Mouse (Mus musculus) kidney, postnatal 0 days (tissue): Measurements from ENCODE around the gene Sirt4. TPM values are rescaled to one million over a fixed set of nuclear protein-coding genes. Genes with fewer than 3 reads are reported as not detected.

Experiments
- ATAC-seq: fragments of 200-750 bp; cut with Nextera tagmentation; replicated peaks from 2 replicates; pipeline ENCODE4 v1.8.0; 2017; ENCODE audit warnings: low read depth, moderate number of reproducible peaks, moderate TSS enrichment, moderate library complexity; ENCODE audit not compliant: low FRiP score
- DNase-seq: peaks from one replicate; pipeline ENCODE4 v3.0.0-alpha.2; 2016; ENCODE audit warnings: low spot score
- H3K27ac ChIP-seq: fragments of 300-500 bp; sonication (generic); 2 replicates; pipeline ENCODE4 v1.5.1; 2014; ENCODE audit warnings: mild to moderate bottlenecking
- H3K27me3 ChIP-seq: fragments of 300-500 bp; sonication (generic); 2 replicates; pipeline ENCODE4 v1.6.1; 2014; ENCODE audit warnings: low read length, mixed read lengths; ENCODE audit not compliant: insufficient read depth
- H3K36me3 ChIP-seq: fragments of 300-500 bp; sonication (generic); 2 replicates; pipeline ENCODE4 v1.6.1; 2014; ENCODE audit warnings: low read length, mixed read lengths; ENCODE audit not compliant: insufficient read depth
- H3K4me1 ChIP-seq: fragments of 300-500 bp; sonication (generic); replicated peaks from 2 replicates; pipeline ENCODE4 v1.6.1; 2014; ENCODE audit warnings: antibody characterized with exemption, low read length, mixed read lengths; ENCODE audit not compliant: insufficient read depth
- H3K4me2 ChIP-seq: fragments of 300-500 bp; sonication (generic); 2 replicates; pipeline ENCODE4 v1.6.1; 2014; ENCODE audit warnings: mild to moderate bottlenecking, low read length, moderate library complexity, mixed read lengths
- H3K4me3 ChIP-seq: fragments of 300-500 bp; sonication (generic); replicated peaks from 2 replicates; pipeline ENCODE4 v1.5.1; 2014; ENCODE audit warnings: low read depth, low read length
- H3K9ac ChIP-seq: fragments of 300-500 bp; sonication (generic); 2 replicates; pipeline ENCODE4 v1.6.1; 2014; ENCODE audit warnings: low read depth, low read length
- H3K9me3 ChIP-seq: fragments of 300-500 bp; sonication (generic); replicated peaks from 2 replicates; pipeline ENCODE4 v1.6.1; 2016; ENCODE audit warnings: low read length, inconsistent platforms, mixed read lengths
- CTCF ChIP-seq: IDR thresholded peaks from 2 replicates; pipeline ENCODE4 v1.5.1; 2016; ENCODE audit warnings: antibody characterized with exemption, low read depth, mild to moderate bottlenecking, moderate library complexity
- WGBS: fragments of 180-500 bp; shearing (Covaris S2); extraction: QIAGEN DNeasy Blood & Tissue Kit; methylation state at CpG from one replicate; pipeline ENCODE4 v1.1.7; 2014; 5-methylcytosine and 5-hydroxymethylcytosine counted together
- polyA plus RNA-seq: library from polyadenylated mRNA; unstranded; fragments of >200 nt; fragmentation: Nextera tagmentation; extraction: Ambion mirVana; gene quantifications from 2 replicates; pipeline ENCODE4 v1.2.1, GENCODE M21; 2015

Gene Sirt4
- polyA plus RNA-seq, 1 experiment from 2014 or later, result 19.6 TPM

- H3K27ac ChIP-seq, result no peak overlapping the region
- H3K36me3 ChIP-seq, result peaks cover 14% of the 10 kb centered on the region; the same call in 1 of the 2 replicates
- no peak overlapping the region for H3K4me3 ChIP-seq
- H3K27me3 ChIP-seq, result no peaks in the 10 kb centered on the region
- WGBS, result 31% methylated on average over 14 of the region's 14 CpGs
- ATAC-seq (no peak; the same call in 1 of the 2 replicates), DNase-seq (peak; percentile 89)
- H3K9me3 ChIP-seq, result no peaks in the 10 kb centered on the region
- TF ChIP-seq CTCF, result peak; percentile 87
- H3K4me2 ChIP-seq, result no peak overlapping the region
- H3K9ac ChIP-seq, result no peak overlapping the region
- H3K4me1 ChIP-seq, result peaks cover under 1% of the 10 kb centered on the region; the same call in 1 of the 2 replicates
Measured at GRCm38 (mm10) chr5:115441205-115441849, 43.2 kb downstream of the Sirt4 start.

GRCm38 (mm10) chr5:115438667-115439066, 45.9 kb downstream of the Sirt4 start:
- Histone ChIP-seq H3K36me3 (peaks cover 6% of the 10 kb centered on the region; the same call in 1 of the 2 replicates), H3K4me2 (no peak overlapping the region), H3K27ac (no peak overlapping the region), H3K4me3 (no peak overlapping the region), H3K27me3 (no peaks in the 10 kb centered on the region), H3K9ac (no peak overlapping the region), H3K9me3 (no peaks in the 10 kb centered on the region), H3K4me1 (peaks cover 3% of the 10 kb centered on the region; the same call in 1 of the 2 replicates)
- WGBS, result 37% methylated on average over 7 of the region's 7 CpGs
- ATAC-seq, result no peak
- TF ChIP-seq CTCF, result no peak
- DNase-seq, result no peak

- Histone ChIP-seq H3K4me3 (no peak overlapping the region), H3K27me3 (no peaks in the 10 kb centered on the region), H3K9me3 (no peaks in the 10 kb centered on the region), H3K27ac (no peak overlapping the region), H3K9ac (no peak overlapping the region), H3K4me1 (peaks cover 3% of the 10 kb centered on the region; the same call in 1 of the 2 replicates), H3K36me3 (0 out of 2 replicates have a peak, but pooled peaks cover 2% of the 10 kb centered on the region), H3K4me2 (no peak overlapping the region)
- DNase-seq (no peak), ATAC-seq (no peak)
- WGBS, result 31% methylated on average over 2 of the region's 2 CpGs
- TF ChIP-seq CTCF, result no peak
Measured at GRCm38 (mm10) chr5:115437945-115438315, 46.6 kb downstream of the Sirt4 start.

GRCm38 (mm10) chr5:115437242-115437944, 47.1 kb downstream of the Sirt4 start:
- 57% methylated on average over 7 of the region's 7 CpGs for WGBS
- peaks cover 3% of the 10 kb centered on the region; the same call in 1 of the 2 replicates for H3K4me1 ChIP-seq
- TF ChIP-seq CTCF, result no peak
- no peak overlapping the region for H3K9ac ChIP-seq
- H3K36me3 ChIP-seq, result no peaks in the 10 kb centered on the region
- no peak overlapping the region for H3K27ac ChIP-seq
- H3K27me3 ChIP-seq, result no peaks in the 10 kb centered on the region
- DNase-seq (no peak), ATAC-seq (no peak)
- no peaks in the 10 kb centered on the region for H3K9me3 ChIP-seq
- H3K4me2 ChIP-seq, result no peak overlapping the region
- H3K4me3 ChIP-seq, result no peak overlapping the region

GRCm38 (mm10) chr5:115436421-115437124, 48.0 kb downstream of the Sirt4 start:
- peaks cover 3% of the 10 kb centered on the region; the same call in 1 of the 2 replicates for H3K4me1 ChIP-seq

More at GRCm38 (mm10) chr5:115436421-115437124, 48.0 kb downstream of the Sirt4 start:
- ATAC-seq, result peak; percentile 60
- no peak for TF ChIP-seq CTCF
- peak overlapping the region; percentile 26 for H3K4me3 ChIP-seq
- 2% methylated on average over 36 of the region's 43 CpGs for WGBS
- H3K27me3 ChIP-seq, result no peaks in the 10 kb centered on the region
- H3K4me2 ChIP-seq, result peak overlapping the region; percentile 75
- DNase-seq, result peak; percentile 78
- peak overlapping the region; percentile 65 for H3K9ac ChIP-seq
- no peaks in the 10 kb centered on the region for H3K36me3 ChIP-seq
- H3K9me3 ChIP-seq, result no peaks in the 10 kb centered on the region
- peak overlapping the region; percentile 79 for H3K27ac ChIP-seq
